Comparison of ENCODE assay signal across 8 mouse cellular contexts in the genomic region with DNA sequence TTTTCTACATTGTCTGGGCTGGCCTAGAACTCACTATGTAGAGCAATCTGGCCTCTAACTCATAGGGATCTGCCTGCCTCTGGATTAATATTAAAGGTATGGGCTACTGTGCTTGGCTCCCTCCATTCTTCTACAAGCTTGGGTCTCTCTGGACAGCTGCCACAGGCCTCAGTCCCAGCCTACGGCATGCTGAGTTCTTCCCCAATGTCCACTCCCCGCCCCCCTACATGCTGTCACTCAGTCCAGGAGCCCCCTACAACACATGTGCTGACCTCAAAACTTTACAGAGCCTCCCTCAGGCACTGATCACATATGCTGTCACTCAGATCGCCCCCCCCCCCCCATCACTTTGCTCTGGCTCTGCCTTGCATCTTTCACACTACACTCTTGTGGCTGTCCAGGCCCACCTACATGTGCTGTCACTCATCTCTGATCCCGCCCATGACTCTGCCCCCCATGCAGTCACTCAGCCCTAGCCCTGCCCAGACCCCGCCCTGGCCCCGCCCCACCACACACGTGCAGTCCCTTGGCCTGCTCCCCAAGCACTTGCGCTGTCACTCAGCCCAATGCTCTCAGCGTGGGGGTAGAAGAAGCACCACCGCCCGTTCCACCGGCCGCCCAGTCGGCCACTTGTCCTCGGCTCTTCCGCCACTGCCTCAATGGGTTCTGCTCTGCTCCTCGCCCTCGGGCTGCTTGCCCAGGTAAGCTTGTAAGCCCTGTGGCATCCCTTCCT. TPM values are rescaled to one million over a fixed set of nuclear protein-coding genes. Genes with fewer than 3 reads are reported as not detected.
A peak's percentile ranks its signal among the peaks of the same experiment; 100 is the strongest.
DNase-seq lines count a peak whose midpoint lies in the region; ATAC-seq and TF ChIP-seq lines count a peak whose summit lies in the region.

TSS of gene Cdh15 (plus strand) at position 138 of the 733 bp plus-strand sequence.

- H3K9ac ChIP-seq in forebrain, postnatal 0 days, result no peak within 1 kb of the TSS
- no peak within 1 kb of the TSS for H3K9ac ChIP-seq in intestine, embryonic 16.5 days (ENCODE audit: low read depth, low read length)
- H3K9ac ChIP-seq in lung, embryonic 16.5 days (ENCODE audit: low read length), result no peak within 1 kb of the TSS

- no peak within 1 kb of the TSS for H3K27ac ChIP-seq in forebrain, postnatal 0 days (ENCODE audit: low read depth, low read length)
- H3K27ac ChIP-seq in intestine, embryonic 16.5 days (ENCODE audit: low read length), result no peak within 1 kb of the TSS
- H3K27ac ChIP-seq in lung, embryonic 16.5 days (ENCODE audit: low read length), result no peak within 1 kb of the TSS

- H3K4me1 ChIP-seq in forebrain, postnatal 0 days (ENCODE audit: insufficient read depth), result 0 out of 2 replicates have a peak, but pooled peaks cover 3% of the 10 kb centered on the region
- H3K4me1 ChIP-seq in intestine, embryonic 16.5 days (ENCODE audit: control insufficient read depth, insufficient read depth, low read length), result peaks cover 7% of the 10 kb centered on the region; the same call in 1 of the 2 replicates
- no peaks in the 10 kb centered on the region; the same call in 1 of the 2 replicates for H3K4me1 ChIP-seq in lung, embryonic 16.5 days (replicated peaks; ENCODE audit: control insufficient read depth, insufficient read depth, low read length)

- 14% methylated on average over 18 of the region's 18 CpGs for WGBS in forebrain, postnatal 0 days
- WGBS in intestine, embryonic 16.5 days, result 22% methylated on average over 17 of the region's 18 CpGs
- 14% methylated on average over 18 of the region's 18 CpGs for WGBS in lung, embryonic 16.5 days

- no peaks in the 10 kb centered on the region for H3K27me3 ChIP-seq in forebrain, postnatal 0 days (ENCODE audit: insufficient read depth, low read length)
- no peaks in the 10 kb centered on the region; the same call in 1 of the 2 replicates for H3K27me3 ChIP-seq in intestine, embryonic 16.5 days (replicated peaks; ENCODE audit: control insufficient read depth, insufficient read depth, low read length)
- no peaks in the 10 kb centered on the region for H3K27me3 ChIP-seq in lung, embryonic 16.5 days (ENCODE audit: control insufficient read depth, insufficient read depth, low read depth, low read length)

- peak; percentile 92 for ATAC-seq in forebrain, postnatal 0 days
- ATAC-seq in intestine, embryonic 16.5 days, result peak; percentile 87
- peak; percentile 92 for ATAC-seq in lung, embryonic 16.5 days (ENCODE audit: low read depth)

- no peaks in the 10 kb centered on the region for H3K9me3 ChIP-seq in forebrain, postnatal 0 days (ENCODE audit: low read length)
- no peaks in the 10 kb centered on the region for H3K9me3 ChIP-seq in intestine, embryonic 16.5 days (ENCODE audit: control insufficient read depth, low read length)
- no peaks in the 10 kb centered on the region for H3K9me3 ChIP-seq in lung, embryonic 16.5 days (ENCODE audit: control insufficient read depth, low read length)

- H3K4me3 ChIP-seq in forebrain, postnatal 0 days (ENCODE audit: low read depth, low read length), result no peak within 1 kb of the TSS
- H3K4me3 ChIP-seq in intestine, embryonic 16.5 days (ENCODE audit: low read length), result no peak within 1 kb of the TSS
- H3K4me3 ChIP-seq in lung, embryonic 16.5 days (ENCODE audit: low read length), result no peak within 1 kb of the TSS

- peak within 1 kb of the TSS; percentile 21; the same call in 1 of the 2 replicates for H3K4me2 ChIP-seq in forebrain, postnatal 0 days (ENCODE audit: low read depth)
- H3K4me2 ChIP-seq in intestine, embryonic 16.5 days (ENCODE audit: low read depth, low read length), result no peak within 1 kb of the TSS
- peak within 1 kb of the TSS; percentile 37 for H3K4me2 ChIP-seq in lung, embryonic 16.5 days (ENCODE audit: low read depth, low read length)

- DNase-seq in right cerebral cortex, postnatal 10 days (ENCODE audit: low spot score in 2 of 2), result peak; percentile 63 to 71
- DNase-seq in right cerebral cortex, postnatal 36 days (ENCODE audit: low spot score in 2 of 2), result no peak
- peak; percentile 91 for DNase-seq in cerebellum, adult 11-12 months
- peak; percentile 45 for DNase-seq in forebrain, postnatal 0 days
- peak; percentile 81 for DNase-seq in skeletal muscle tissue, adult 2 months (ENCODE audit: low read depth, low spot score)
- DNase-seq in spleen, adult 18-20 months, result no peak

- H3K36me3 ChIP-seq in forebrain, postnatal 0 days (ENCODE audit: insufficient read depth), result no peaks in the 10 kb centered on the region
- H3K36me3 ChIP-seq in intestine, embryonic 16.5 days (ENCODE audit: control insufficient read depth, insufficient read depth, low read length), result no peaks in the 10 kb centered on the region
- H3K36me3 ChIP-seq in lung, embryonic 16.5 days (ENCODE audit: control insufficient read depth, insufficient read depth, low read length), result no peaks in the 10 kb centered on the region

- no peak for TF ChIP-seq CTCF in forebrain, postnatal 0 days (IDR thresholded peaks at IDR 0.05; ENCODE audit: low read depth)

RNA-seq across cellular contexts. Expression of gene Cdh15, which starts in this region (rescaled TPM):
- 1.7 and 1.8 TPM in 2 replicates for total RNA-seq in forebrain, postnatal 0 days (2014; rRNA removed)
- polyA plus RNA-seq in forebrain, postnatal 0 days (2015; fragmentation: Nextera tagmentation; extraction: Ambion mirVana), result 2.7 and 3.3 TPM in 2 replicates
- polyA plus RNA-seq in intestine, embryonic 16.5 days (2015; fragmentation: Nextera tagmentation; extraction: Ambion mirVana), result 0.11 and 0.24 TPM in 2 replicates
- 0.49 and 1.0 TPM in 2 replicates for polyA plus RNA-seq in lung, embryonic 16.5 days (2015; fragmentation: Nextera tagmentation; extraction: Ambion mirVana)

Comparison
In these comparisons a context has a peak if more than half of its experiments do, and no peak if none do; other contexts are left out.
1. DNase-seq: peak in right cerebral cortex, postnatal 10 days (2 of 2), cerebellum, adult 11-12 months (single experiment), forebrain, postnatal 0 days (single experiment) and skeletal muscle tissue, adult 2 months (single experiment); none in right cerebral cortex, postnatal 36 days (0 of 2) and spleen, adult 18-20 months (0 of 2).
2. Peak in ATAC-seq in intestine, embryonic 16.5 days; RNA of the gene not detected or under 1 TPM.
3. Peak in every context shown above with its lines, with median percentiles within 50 percentile points of each other: ATAC-seq.